Comparison of ENCODE assay signal across 10 mouse cellular contexts in the genomic region with DNA sequence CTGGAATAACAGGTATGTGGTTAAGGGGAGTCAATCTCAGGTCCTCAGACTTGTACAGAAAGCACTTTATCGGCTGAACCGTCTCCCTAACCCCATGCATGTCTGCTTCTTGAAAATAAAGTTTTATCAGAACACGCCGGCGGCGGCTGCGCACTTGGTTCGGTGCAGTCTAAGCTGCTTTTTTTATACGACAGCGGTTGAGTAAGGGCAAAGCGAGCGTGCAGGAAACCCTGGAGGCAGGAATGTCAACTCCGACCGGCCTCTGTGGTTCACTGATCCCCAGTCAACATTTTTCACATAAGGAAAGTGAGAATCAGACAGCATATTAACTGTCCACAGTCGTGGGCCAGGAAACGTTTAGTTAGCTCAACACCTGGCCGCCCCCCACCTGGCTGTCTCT.
DNase-seq lines count a peak whose midpoint lies in the region; ATAC-seq lines count a peak whose summit lies in the region.
"Had no signal": no experiment of that assay in that cellular context is flagged by ENCODE, and none has a peak within 500 bp of the region (broad histone marks: within the 10 kb centered on the region; RNA-seq: fewer than 3 reads in every experiment).

No protein-coding gene starts in this region.

- peak; percentile 45 for DNase-seq in embryo, embryonic 10 days (ENCODE audit: low spot score)
- no peak for DNase-seq in embryo, embryonic 9.5 days (ENCODE audit: extremely low spot score)
- peak; percentile 10 for DNase-seq in A20 (ENCODE audit: low read depth, low spot score)
- peak; percentile 65 for DNase-seq in limb, embryonic 11.5 days (ENCODE audit: low spot score)
- DNase-seq in ovary, postnatal 36 days (ENCODE audit: low spot score), result no peak
- DNase-seq in forebrain, embryonic 11.5 days (ENCODE audit: low spot score), result no peak
- no peak for DNase-seq in adrenal gland, adult 2 months
- DNase-seq: cerebellum, adult 9-11 months had no signal

- 35% methylated on average over 17 of the region's 17 CpGs for WGBS in embryonic facial prominence, embryonic 15.5 days
- 56% methylated on average over 17 of the region's 17 CpGs for WGBS in limb, embryonic 11.5 days
- 71% methylated on average over 17 of the region's 17 CpGs for WGBS in forebrain, embryonic 11.5 days

- H3K9me3 ChIP-seq in embryonic facial prominence, embryonic 15.5 days (replicated peaks), result no peaks in the 10 kb centered on the region
- no peaks in the 10 kb centered on the region for H3K9me3 ChIP-seq in limb, embryonic 11.5 days (ENCODE audit: control insufficient read depth, low read length)
- H3K9me3 ChIP-seq in forebrain, embryonic 11.5 days (ENCODE audit: control insufficient read depth, low read length), result no peaks in the 10 kb centered on the region
- H3K9me3 ChIP-seq: liver, embryonic 15.5 days had no signal

- no peak overlapping the region for H3K9ac ChIP-seq in embryonic facial prominence, embryonic 15.5 days
- H3K9ac ChIP-seq in limb, embryonic 11.5 days (ENCODE audit: low read length), result no peak overlapping the region
- no peak overlapping the region; the same call in 1 of the 2 replicates for H3K9ac ChIP-seq in forebrain, embryonic 11.5 days (ENCODE audit: low read length)
- H3K9ac ChIP-seq: liver, embryonic 15.5 days had no signal

- H3K27me3 ChIP-seq in embryonic facial prominence, embryonic 15.5 days, result no peaks in the 10 kb centered on the region
- no peaks in the 10 kb centered on the region for H3K27me3 ChIP-seq in limb, embryonic 11.5 days (ENCODE audit: control insufficient read depth, insufficient read depth, low read length)
- no peaks in the 10 kb centered on the region; the same call in 1 of the 2 replicates for H3K27me3 ChIP-seq in forebrain, embryonic 11.5 days (ENCODE audit: control insufficient read depth, insufficient read depth, low read length)
- H3K27me3 ChIP-seq: liver, embryonic 15.5 days had no signal

- H3K4me3 ChIP-seq in embryonic facial prominence, embryonic 15.5 days (replicated peaks), result no peak overlapping the region
- no peak overlapping the region for H3K4me3 ChIP-seq in limb, embryonic 11.5 days (ENCODE audit: low read depth, low read length)
- no peak overlapping the region for H3K4me3 ChIP-seq in forebrain, embryonic 11.5 days (ENCODE audit: low read depth, low read length)
- H3K4me3 ChIP-seq: liver, embryonic 15.5 days had no signal

- no peak overlapping the region; the same call in 1 of the 2 replicates for H3K4me2 ChIP-seq in embryonic facial prominence, embryonic 15.5 days (replicated peaks)
- no peak overlapping the region for H3K4me2 ChIP-seq in limb, embryonic 11.5 days (ENCODE audit: low read depth, severe bottlenecking)
- H3K4me2 ChIP-seq in forebrain, embryonic 11.5 days (ENCODE audit: low read depth, low read length, severe bottlenecking), result no peak overlapping the region
- H3K4me2 ChIP-seq: liver, embryonic 15.5 days had no signal

- 0 out of 2 replicates have a peak overlapping the region, but pooled peaks have one; percentile 22 for H3K27ac ChIP-seq in embryonic facial prominence, embryonic 15.5 days (replicated peaks)
- 0 out of 2 replicates have a peak overlapping the region, but pooled peaks have one; percentile 14 for H3K27ac ChIP-seq in limb, embryonic 11.5 days (replicated peaks; ENCODE audit: low read depth, low read length)
- H3K27ac ChIP-seq in forebrain, embryonic 11.5 days (ENCODE audit: low read depth, low read length), result no peak overlapping the region
- H3K27ac ChIP-seq: liver, embryonic 15.5 days had no signal

- H3K4me1 ChIP-seq in embryonic facial prominence, embryonic 15.5 days, result peaks cover 30% of the 10 kb centered on the region
- peaks cover 19% of the 10 kb centered on the region for H3K4me1 ChIP-seq in limb, embryonic 11.5 days (ENCODE audit: control insufficient read depth, insufficient read depth, low read length)
- H3K4me1 ChIP-seq in forebrain, embryonic 11.5 days (replicated peaks; ENCODE audit: control insufficient read depth, insufficient read depth, low read length), result peaks cover 11% of the 10 kb centered on the region
- H3K4me1 ChIP-seq: liver, embryonic 15.5 days had no signal

- ATAC-seq in embryonic facial prominence, embryonic 15.5 days (ENCODE audit: insufficient number of reproducible peaks, low FRiP score, low TSS enrichment, low read depth), result no peak
- no peak for ATAC-seq in limb, embryonic 11.5 days (ENCODE audit: insufficient number of reproducible peaks, low FRiP score, low TSS enrichment, low read depth)
- no peak for ATAC-seq in forebrain, embryonic 11.5 days (replicated peaks; ENCODE audit: low FRiP score)

- H3K36me3 ChIP-seq in embryonic facial prominence, embryonic 15.5 days, result no peaks in the 10 kb centered on the region
- H3K36me3 ChIP-seq in limb, embryonic 11.5 days (ENCODE audit: control insufficient read depth, insufficient read depth, low read length), result no peaks in the 10 kb centered on the region
- no peaks in the 10 kb centered on the region for H3K36me3 ChIP-seq in forebrain, embryonic 11.5 days (ENCODE audit: control insufficient read depth, insufficient read depth, low read length)
- H3K36me3 ChIP-seq: liver, embryonic 15.5 days had no signal

Comparison
In these comparisons a context has a peak if more than half of its experiments do, and no peak if none do; other contexts are left out.
1. DNase-seq: peak in embryo, embryonic 10 days (single experiment), A20 (single experiment) and limb, embryonic 11.5 days (single experiment); none in embryo, embryonic 9.5 days (single experiment), ovary, postnatal 36 days (single experiment), forebrain, embryonic 11.5 days (single experiment) and adrenal gland, adult 2 months (single experiment).